8 mouse cellular contexts compared by ENCODE assay signal in the genomic region with DNA sequence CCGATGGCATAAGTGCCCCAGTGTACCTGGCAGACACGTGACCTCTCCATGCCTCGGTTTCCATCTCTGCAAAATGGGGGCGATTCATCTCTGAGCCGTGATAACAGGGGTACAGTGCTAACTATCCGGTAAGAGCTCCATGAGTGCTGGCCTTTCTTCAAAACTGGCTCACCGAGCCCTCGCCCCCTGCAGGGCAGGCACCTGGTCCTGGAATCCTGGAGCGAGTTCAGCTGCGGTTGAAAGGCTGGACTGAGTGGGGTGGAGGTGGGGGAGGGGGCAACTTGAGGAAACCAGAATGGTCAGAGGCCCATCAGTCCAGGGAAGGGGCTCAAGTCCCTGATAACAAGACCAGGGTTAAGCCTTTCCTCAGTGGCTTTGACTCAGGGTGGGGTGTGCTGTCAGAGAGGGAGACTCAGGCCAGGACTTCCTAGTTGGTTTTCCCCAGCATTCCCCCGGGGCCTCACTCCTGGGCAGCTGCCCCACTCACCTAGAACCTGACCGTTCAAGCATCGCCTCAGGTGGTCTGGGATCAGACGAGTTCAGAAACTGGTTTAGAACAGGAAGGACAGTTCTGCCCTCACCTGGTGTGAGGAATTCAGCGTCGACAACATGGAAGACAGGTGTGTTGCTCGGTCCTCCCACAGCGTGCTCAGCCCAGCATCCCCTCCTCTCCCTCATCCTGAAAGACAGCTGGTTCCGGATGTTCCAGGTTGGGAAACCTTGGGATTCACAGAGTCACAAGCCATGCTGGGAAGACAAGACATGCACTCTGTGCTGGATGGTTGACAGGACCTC. TPM values are rescaled to one million over a fixed set of nuclear protein-coding genes. Genes with fewer than 3 reads are reported as not detected.
DNase-seq lines count a peak whose midpoint lies in the region; ATAC-seq and TF ChIP-seq lines count a peak whose summit lies in the region.

No protein-coding gene starts in this region.

- H3K4me1 ChIP-seq in liver, embryonic 12.5 days: peaks cover 3% of the 10 kb centered on the region; the same call in 1 of the 2 replicates
- 0 out of 2 replicates have a peak, but pooled peaks cover 4% of the 10 kb centered on the region for H3K4me1 ChIP-seq in liver, postnatal 0 days (ENCODE audit: insufficient read depth)
- no peaks in the 10 kb centered on the region for H3K4me1 ChIP-seq in cortical plate, adult 2 months (ENCODE audit: control insufficient read depth, insufficient read depth, low read length)
- peaks cover 13% of the 10 kb centered on the region for H3K4me1 ChIP-seq in hindbrain, embryonic 15.5 days (replicated peaks)
- H3K4me1 ChIP-seq in neural tube, embryonic 13.5 days (replicated peaks): peaks cover 23% of the 10 kb centered on the region
- no peaks in the 10 kb centered on the region for H3K4me1 ChIP-seq in lung, adult 2 months (ENCODE audit: control insufficient read depth, insufficient read depth, low read length)

- no peak for TF ChIP-seq EP300 in liver, postnatal 0 days (IDR thresholded peaks at IDR 0.05; ENCODE audit: low read depth)

- no peak for TF ChIP-seq POLR2A in cortical plate, adult 2 months (IDR thresholded peaks at IDR 0.05; ENCODE audit: extremely low read depth, insufficient read depth, low read length)
- no peak for TF ChIP-seq POLR2A in lung, adult 2 months (IDR thresholded peaks at IDR 0.05; ENCODE audit: borderline replicate concordance, extremely low read depth, low read depth, low read length)

- H3K27ac ChIP-seq in liver, embryonic 12.5 days: no peak overlapping the region
- no peak overlapping the region for H3K27ac ChIP-seq in liver, postnatal 0 days (ENCODE audit: low read depth)
- no peak overlapping the region for H3K27ac ChIP-seq in cortical plate, adult 2 months (ENCODE audit: insufficient read depth, low read length)
- no peak overlapping the region for H3K27ac ChIP-seq in hindbrain, embryonic 15.5 days (replicated peaks)
- H3K27ac ChIP-seq in neural tube, embryonic 13.5 days (replicated peaks): no peak overlapping the region

- ATAC-seq in liver, embryonic 12.5 days: peak; percentile 22; the same call in 1 of the 2 replicates
- ATAC-seq in liver, postnatal 0 days: no peak
- 0 out of 2 replicates have a peak, but pooled peaks have one; percentile 6 for ATAC-seq in hindbrain, embryonic 15.5 days (ENCODE audit: low FRiP score, low read depth)
- ATAC-seq in neural tube, embryonic 13.5 days (ENCODE audit: low read depth): peak; percentile 6; the same call in 1 of the 2 replicates

- H3K4me3 ChIP-seq in liver, embryonic 12.5 days: no peak overlapping the region; the same call in 1 of the 2 replicates
- no peak overlapping the region for H3K4me3 ChIP-seq in liver, postnatal 0 days (ENCODE audit: low read depth, low read length)
- H3K4me3 ChIP-seq in cortical plate, adult 2 months (ENCODE audit: insufficient read depth, low read length): peak overlapping the region; percentile 34
- peak overlapping the region; percentile 48 for H3K4me3 ChIP-seq in hindbrain, embryonic 15.5 days
- peak overlapping the region; percentile 47 for H3K4me3 ChIP-seq in neural tube, embryonic 13.5 days
- H3K4me3 ChIP-seq in lung, adult 2 months (replicated peaks; ENCODE audit: extremely low read depth, low read depth, low read length): no peak overlapping the region

- H3K4me2 ChIP-seq in liver, embryonic 12.5 days: peak overlapping the region; percentile 62
- no peak overlapping the region for H3K4me2 ChIP-seq in liver, postnatal 0 days (ENCODE audit: low read depth, low read length)
- peak overlapping the region; percentile 100 for H3K4me2 ChIP-seq in hindbrain, embryonic 15.5 days
- H3K4me2 ChIP-seq in neural tube, embryonic 13.5 days: peak overlapping the region; percentile 97

- TF ChIP-seq CTCF in liver, postnatal 0 days (IDR thresholded peaks at IDR 0.05; ENCODE audit: low read depth): no peak
- TF ChIP-seq CTCF in cortical plate, adult 2 months (IDR thresholded peaks at IDR 0.05; ENCODE audit: extremely low read depth, insufficient read depth, low read length): no peak
- TF ChIP-seq CTCF in lung, adult 2 months (IDR thresholded peaks at IDR 0.05; ENCODE audit: insufficient read depth, low read length): no peak

- no peak overlapping the region for H3K9ac ChIP-seq in liver, embryonic 12.5 days
- H3K9ac ChIP-seq in liver, postnatal 0 days (replicated peaks): no peak overlapping the region
- 0 out of 2 replicates have a peak overlapping the region, but pooled peaks have one; percentile 59 for H3K9ac ChIP-seq in hindbrain, embryonic 15.5 days
- peak overlapping the region; percentile 73 for H3K9ac ChIP-seq in neural tube, embryonic 13.5 days

- 13% methylated on average over 19 of the region's 19 CpGs for WGBS in liver, embryonic 12.5 days (ENCODE audit: insufficient replicate concordance)
- 18% methylated on average over 19 of the region's 19 CpGs for WGBS in liver, postnatal 0 days (ENCODE audit: insufficient replicate concordance)
- 25% methylated on average over 19 of the region's 19 CpGs for WGBS in hindbrain, embryonic 15.5 days
- 28% methylated on average over 19 of the region's 19 CpGs for WGBS in neural tube, embryonic 13.5 days
- 23% methylated on average over 19 of the region's 19 CpGs for WGBS in lung, adult 2 months

- no peaks in the 10 kb centered on the region for H3K9me3 ChIP-seq in liver, embryonic 12.5 days (replicated peaks)
- no peaks in the 10 kb centered on the region for H3K9me3 ChIP-seq in liver, postnatal 0 days (ENCODE audit: low read length)
- no peaks in the 10 kb centered on the region for H3K9me3 ChIP-seq in hindbrain, embryonic 15.5 days
- H3K9me3 ChIP-seq in neural tube, embryonic 13.5 days: no peaks in the 10 kb centered on the region

- no peak for DNase-seq in liver, postnatal 0 days
- no peak for DNase-seq in frontal cortex, adult 2 months (ENCODE audit: extremely low spot score in 1 of 2, low spot score in 1 of 2)
- DNase-seq in gastrocnemius, postnatal 25 days: no peak
- DNase-seq in lung, adult 2 months: no peak

- peaks cover 40% of the 10 kb centered on the region for H3K27me3 ChIP-seq in liver, embryonic 12.5 days (replicated peaks)
- H3K27me3 ChIP-seq in liver, postnatal 0 days (ENCODE audit: insufficient read depth, low read length): peaks cover 20% of the 10 kb centered on the region
- peaks cover 8% of the 10 kb centered on the region for H3K27me3 ChIP-seq in hindbrain, embryonic 15.5 days
- peaks cover 28% of the 10 kb centered on the region for H3K27me3 ChIP-seq in neural tube, embryonic 13.5 days

- no peaks in the 10 kb centered on the region for H3K36me3 ChIP-seq in liver, embryonic 12.5 days
- no peaks in the 10 kb centered on the region for H3K36me3 ChIP-seq in liver, postnatal 0 days (replicated peaks; ENCODE audit: insufficient read depth, low read length)
- no peaks in the 10 kb centered on the region for H3K36me3 ChIP-seq in hindbrain, embryonic 15.5 days
- H3K36me3 ChIP-seq in neural tube, embryonic 13.5 days: no peaks in the 10 kb centered on the region

RNA-seq across cellular contexts. Expression of gene Phactr3, which starts 1.0 kb away (rescaled TPM):
- 0.18 TPM in 1 of 2 replicates, not detected in the other for polyA plus RNA-seq in liver, embryonic 12.5 days (2016; fragmentation: Nextera tagmentation; extraction: Ambion mirVana)
- not detected in 2 replicates for polyA plus RNA-seq in liver, postnatal 0 days (2015; fragmentation: Nextera tagmentation; extraction: Ambion mirVana)
- polyA plus RNA-seq in cortical plate, adult 2 months (2012; rRNA removed): 135 and 136 TPM in 2 replicates
- polyA plus RNA-seq in hindbrain, embryonic 15.5 days (2015; fragmentation: Nextera tagmentation; extraction: Ambion mirVana): 53.7 and 54.8 TPM in 2 replicates
- polyA plus RNA-seq in neural tube, embryonic 13.5 days (2015; fragmentation: Nextera tagmentation; extraction: Ambion mirVana): 40.4 and 41.2 TPM in 2 replicates
- 139 and 140 TPM in 2 replicates for polyA plus RNA-seq in frontal cortex, adult 2 months (2012; rRNA removed)
- total RNA-seq in gastrocnemius, postnatal 25 days (2021): not detected
- 0.20 and 0.38 TPM in 2 replicates for polyA plus RNA-seq in lung, adult 2 months (2012; rRNA removed)

RNA-seq across cellular contexts. Expression of gene Zfp931, which starts 41.5 kb away (rescaled TPM):
- polyA plus RNA-seq in liver, embryonic 12.5 days (2016; fragmentation: Nextera tagmentation; extraction: Ambion mirVana): 4.7 and 6.1 TPM in 2 replicates
- polyA plus RNA-seq in liver, postnatal 0 days (2015; fragmentation: Nextera tagmentation; extraction: Ambion mirVana): 2.9 TPM in 2 replicates
- polyA plus RNA-seq in cortical plate, adult 2 months (2012; rRNA removed): 15.7 and 15.9 TPM in 2 replicates
- 15.1 and 16.4 TPM in 2 replicates for polyA plus RNA-seq in hindbrain, embryonic 15.5 days (2015; fragmentation: Nextera tagmentation; extraction: Ambion mirVana)
- polyA plus RNA-seq in neural tube, embryonic 13.5 days (2015; fragmentation: Nextera tagmentation; extraction: Ambion mirVana): 13.5 and 14.2 TPM in 2 replicates
- 15.7 and 15.8 TPM in 2 replicates for polyA plus RNA-seq in frontal cortex, adult 2 months (2012; rRNA removed)
- total RNA-seq in gastrocnemius, postnatal 25 days (2021): 10 to 100 TPM in 1 of 2 experiments, 1 to 10 TPM in 1; 9.3 to 11.1 TPM
- 0.70 and 1.2 TPM in 2 replicates for polyA plus RNA-seq in lung, adult 2 months (2012; rRNA removed)

Comparison
In these comparisons a context has a peak if more than half of its experiments do, and no peak if none do; other contexts are left out.
1. H3K4me3 ChIP-seq: peak in cortical plate, adult 2 months (single experiment), hindbrain, embryonic 15.5 days (single experiment) and neural tube, embryonic 13.5 days (single experiment); none in liver, embryonic 12.5 days (single experiment), liver, postnatal 0 days (single experiment) and lung, adult 2 months (single experiment).
2. H3K9ac ChIP-seq: peak in hindbrain, embryonic 15.5 days (single experiment) and neural tube, embryonic 13.5 days (single experiment); none in liver, embryonic 12.5 days (single experiment) and liver, postnatal 0 days (single experiment).
3. RNA of gene Phactr3, which starts 1.0 kb away (polyA plus RNA-seq): 139 to 140 TPM in frontal cortex, adult 2 months, 135 to 136 TPM in cortical plate, adult 2 months, 53.7 to 54.8 TPM in hindbrain, embryonic 15.5 days and 40.4 to 41.2 TPM in neural tube, embryonic 13.5 days; 0.20 to 0.38 TPM in lung, adult 2 months, 0.18 TPM in liver, embryonic 12.5 days and not detected in liver, postnatal 0 days; every median in the first group is over 10 times any median in the second.